Mouse (Mus musculus): ENCODE measurements around the gene Tpp2.
A peak's percentile ranks its signal among the peaks of the same experiment; 100 is the strongest.
"Not testable (repeated sequence)": the region's sequence is repeated elsewhere in the genome, so short reads cannot be mapped to it uniquely, and the experiment has no call there.

Tpp2 gene

GRCm38 (mm10) chr1:43933488-43934415 lies at the start of gene Tpp2:
Tpp2 (plus strand) TSS chr1:43933647.
- peak; percentile 99 for DNase-seq (ENCODE audit: extremely low read depth, insufficient read length, low spot score)

- DNase-seq (ENCODE audit: extremely low read depth, insufficient read length, low spot score) = not testable (repeated sequence)
Measured at GRCm38 (mm10) chr1:43888358-43888757, 45.1 kb upstream of the Tpp2 start.

- no peak for DNase-seq (ENCODE audit: extremely low read depth, insufficient read length, low spot score)
Measured at GRCm38 (mm10) chr1:43895742-43896141, 37.7 kb upstream of the Tpp2 start.

GRCm38 (mm10) chr1:43897131-43897530 lies 36.3 kb upstream of the Tpp2 start:
- DNase-seq (ENCODE audit: extremely low read depth, insufficient read length, low spot score) = no peak

- no peak for DNase-seq (ENCODE audit: extremely low read depth, insufficient read length, low spot score)
Measured at GRCm38 (mm10) chr1:43897987-43898386, 35.5 kb upstream of the Tpp2 start.

GRCm38 (mm10) chr1:43898991-43899714 lies 34.3 kb upstream of the Tpp2 start:
- peak; percentile 21 for DNase-seq (ENCODE audit: extremely low read depth, insufficient read length, low spot score)

GRCm38 (mm10) chr1:43902417-43902816 lies 31.0 kb upstream of the Tpp2 start:
- no peak for DNase-seq (ENCODE audit: extremely low read depth, insufficient read length, low spot score)

- no peak for DNase-seq (ENCODE audit: extremely low read depth, insufficient read length, low spot score)
Measured at GRCm38 (mm10) chr1:43902855-43903254, 30.6 kb upstream of the Tpp2 start.

GRCm38 (mm10) chr1:43915428-43915827 lies 18.0 kb upstream of the Tpp2 start:
- no peak for DNase-seq (ENCODE audit: extremely low read depth, insufficient read length, low spot score)

GRCm38 (mm10) chr1:43916854-43917253 lies 16.6 kb upstream of the Tpp2 start:
- no peak for DNase-seq (ENCODE audit: extremely low read depth, insufficient read length, low spot score)

- DNase-seq (ENCODE audit: extremely low read depth, insufficient read length, low spot score) = no peak
Measured at GRCm38 (mm10) chr1:43934416-43934810, 966 bp downstream of the Tpp2 start.

- no peak for DNase-seq (ENCODE audit: extremely low read depth, insufficient read length, low spot score)
Measured at GRCm38 (mm10) chr1:43939310-43939709, 5.9 kb downstream of the Tpp2 start.

- no peak for DNase-seq (ENCODE audit: extremely low read depth, insufficient read length, low spot score)
Measured at GRCm38 (mm10) chr1:43941476-43942217, 8.2 kb downstream of the Tpp2 start.

GRCm38 (mm10) chr1:43942814-43943213 lies 9.4 kb downstream of the Tpp2 start:
- DNase-seq (ENCODE audit: extremely low read depth, insufficient read length, low spot score) = no peak

GRCm38 (mm10) chr1:43953679-43954078 lies 20.2 kb downstream of the Tpp2 start:
- no peak for DNase-seq (ENCODE audit: extremely low read depth, insufficient read length, low spot score)

- DNase-seq (ENCODE audit: extremely low read depth, insufficient read length, low spot score) = no peak
Measured at GRCm38 (mm10) chr1:43964381-43964780, 30.9 kb downstream of the Tpp2 start.

GRCm38 (mm10) chr1:43966756-43967155 lies 33.3 kb downstream of the Tpp2 start:
- no peak for DNase-seq (ENCODE audit: extremely low read depth, insufficient read length, low spot score)

GRCm38 (mm10) chr1:43969361-43969760 lies 35.9 kb downstream of the Tpp2 start:
- DNase-seq (ENCODE audit: extremely low read depth, insufficient read length, low spot score) = peak; percentile 16

- no peak for DNase-seq (ENCODE audit: extremely low read depth, insufficient read length, low spot score)
Measured at GRCm38 (mm10) chr1:43971089-43971488, 37.6 kb downstream of the Tpp2 start.

GRCm38 (mm10) chr1:43996914-43997589 lies 63.6 kb downstream of the Tpp2 start:
- DNase-seq (ENCODE audit: extremely low read depth, insufficient read length, low spot score) = no peak

Data from 3134 (cell line).